ENCODE assay signal across 11 mouse cellular contexts in genomic region chr11:108780271-108781250, GRCm38 (mm10).
A peak's percentile ranks its signal among the peaks of the same experiment; 100 is the strongest.
DNase-seq lines count a peak whose midpoint lies in the region; ATAC-seq lines count a peak whose summit lies in the region.
"Had no signal": no experiment of that assay in that cellular context is flagged by ENCODE, and none has a peak within 500 bp of the region (broad histone marks: within the 10 kb centered on the region; RNA-seq: fewer than 3 reads in every experiment).

No protein-coding gene starts in this region.

- no peaks in the 10 kb centered on the region for H3K27me3 ChIP-seq in kidney, embryonic 15.5 days
- H3K27me3 ChIP-seq in forebrain, embryonic 16.5 days (replicated peaks; ENCODE audit: control insufficient read depth, insufficient read depth, low read length), result no peaks in the 10 kb centered on the region
- no peaks in the 10 kb centered on the region for H3K27me3 ChIP-seq in midbrain, embryonic 16.5 days (ENCODE audit: control insufficient read depth, insufficient read depth, low read depth, low read length)
- H3K27me3 ChIP-seq: liver, embryonic 15.5 days had no signal

- no peak for DNase-seq in kidney, adult 11 months
- peak; percentile 20 for DNase-seq in brain, adult 2 months (ENCODE audit: low read depth, low spot score)
- DNase-seq in right cerebral cortex, postnatal 36 days (ENCODE audit: low spot score in 2 of 2), result no peak
- DNase-seq in cerebellum, postnatal 36 days, result no peak
- DNase-seq: cerebellum, postnatal 25 days had no signal

- no peak overlapping the region for H3K4me3 ChIP-seq in kidney, embryonic 15.5 days (replicated peaks)
- H3K4me3 ChIP-seq in forebrain, embryonic 16.5 days (replicated peaks; ENCODE audit: low read length), result no peak overlapping the region
- no peak overlapping the region for H3K4me3 ChIP-seq in midbrain, embryonic 16.5 days (ENCODE audit: low read depth, low read length)
- H3K4me3 ChIP-seq: erythroblast, embryonic 14.5 days; liver, embryonic 15.5 days had no signal

- H3K27ac ChIP-seq in kidney, embryonic 15.5 days, result peak overlapping the region; percentile 59
- H3K27ac ChIP-seq in forebrain, embryonic 16.5 days (ENCODE audit: low read length), result 0 out of 2 replicates have a peak overlapping the region, but pooled peaks have one; percentile 6
- peak overlapping the region; percentile 31 for H3K27ac ChIP-seq in midbrain, embryonic 16.5 days (ENCODE audit: low read length)
- H3K27ac ChIP-seq: liver, embryonic 15.5 days had no signal

- no peak overlapping the region for H3K4me2 ChIP-seq in kidney, embryonic 15.5 days
- peak overlapping the region; percentile 22; the same call in 1 of the 2 replicates for H3K4me2 ChIP-seq in forebrain, embryonic 16.5 days (ENCODE audit: low read length)
- no peak overlapping the region for H3K4me2 ChIP-seq in midbrain, embryonic 16.5 days (ENCODE audit: low read length)
- H3K4me2 ChIP-seq: liver, embryonic 15.5 days had no signal

- H3K36me3 ChIP-seq in kidney, embryonic 15.5 days, result no peaks in the 10 kb centered on the region
- H3K36me3 ChIP-seq in forebrain, embryonic 16.5 days (ENCODE audit: control insufficient read depth, insufficient read depth), result no peaks in the 10 kb centered on the region
- no peaks in the 10 kb centered on the region for H3K36me3 ChIP-seq in midbrain, embryonic 16.5 days (ENCODE audit: control insufficient read depth, insufficient read depth, low read length)
- H3K36me3 ChIP-seq: G1E; liver, embryonic 15.5 days had no signal

- H3K9ac ChIP-seq in kidney, embryonic 15.5 days, result no peak overlapping the region
- no peak overlapping the region for H3K9ac ChIP-seq in forebrain, embryonic 16.5 days (replicated peaks; ENCODE audit: low read depth, low read length)
- no peak overlapping the region for H3K9ac ChIP-seq in midbrain, embryonic 16.5 days (ENCODE audit: low read depth, low read length)
- H3K9ac ChIP-seq: liver, embryonic 15.5 days had no signal

- H3K9me3 ChIP-seq in kidney, embryonic 15.5 days (replicated peaks), result no peaks in the 10 kb centered on the region
- no peaks in the 10 kb centered on the region for H3K9me3 ChIP-seq in forebrain, embryonic 16.5 days (ENCODE audit: control insufficient read depth, low read length)
- no peaks in the 10 kb centered on the region for H3K9me3 ChIP-seq in midbrain, embryonic 16.5 days (replicated peaks; ENCODE audit: control insufficient read depth, low read length, poor library complexity, severe bottlenecking)
- H3K9me3 ChIP-seq: liver, embryonic 15.5 days had no signal

- 0 out of 2 replicates have a peak, but pooled peaks have one; percentile 23 for ATAC-seq in kidney, embryonic 15.5 days (replicated peaks; ENCODE audit: low FRiP score)
- peak; percentile 62 for ATAC-seq in forebrain, embryonic 16.5 days
- ATAC-seq in midbrain, embryonic 16.5 days, result peak; percentile 45

- 67% methylated on average over 15 of the region's 15 CpGs for WGBS in kidney, embryonic 15.5 days
- WGBS in forebrain, embryonic 16.5 days, result 32% methylated on average over 15 of the region's 15 CpGs
- 44% methylated on average over 15 of the region's 15 CpGs for WGBS in midbrain, embryonic 16.5 days

- peaks cover 16% of the 10 kb centered on the region for H3K4me1 ChIP-seq in kidney, embryonic 15.5 days
- H3K4me1 ChIP-seq in forebrain, embryonic 16.5 days (replicated peaks; ENCODE audit: control insufficient read depth, insufficient read depth, low read length), result peaks cover 3% of the 10 kb centered on the region; the same call in 1 of the 2 replicates
- H3K4me1 ChIP-seq in midbrain, embryonic 16.5 days (ENCODE audit: control insufficient read depth, insufficient read depth, low read length), result peaks cover 15% of the 10 kb centered on the region
- H3K4me1 ChIP-seq: liver, embryonic 15.5 days had no signal

Comparison
In these comparisons a context has a peak if more than half of its experiments do, and no peak if none do; other contexts are left out.
1. H3K27ac ChIP-seq: peak in every context shown above with its lines; median percentile 59 in kidney, embryonic 15.5 days; 31 in midbrain, embryonic 16.5 days; 6 in forebrain, embryonic 16.5 days.